Mouse (Mus musculus): Measurements from ENCODE around the gene Ydjc. TPM values are rescaled to one million over a fixed set of nuclear protein-coding genes. Genes with fewer than 3 reads are reported as not detected.
A peak's percentile ranks its signal among the peaks of the same experiment; 100 is the strongest.

Gene Ydjc
- total and polyA plus RNA-seq, 3 experiments, result 56.7 to 68.5 TPM; not detected in 1

GRCm38 (mm10) chr16:17102630-17103220, 41.7 kb upstream of the Ydjc start:
- H3K27me3 ChIP-seq (ENCODE audit: control insufficient read depth in 1 of 2, insufficient read depth in 2 of 2, low read length in 2 of 2), result no peaks in the 10 kb centered on the region
- no peak overlapping the region for H3K9ac ChIP-seq (ENCODE audit: control insufficient read depth, low read depth, low read length, poor library complexity, severe bottlenecking)
- no peak for DNase-seq (ENCODE audit: low read depth, low spot score)
- peaks cover 0 to 7% of the 10 kb centered on the region in 2 experiments; a peak in 2 of 4 replicates for H3K36me3 ChIP-seq (ENCODE audit: control insufficient read depth in 1 of 2, insufficient read depth in 2 of 2, low read length in 2 of 2)
- H3K79me2 ChIP-seq (ENCODE audit: control insufficient read depth, insufficient read depth, low read length, poor library complexity), result no peaks in the 10 kb centered on the region
- no peaks in the 10 kb centered on the region for H3K4me1 ChIP-seq (ENCODE audit: control insufficient read depth in 1 of 2, insufficient read depth in 2 of 2, low read length in 2 of 2)
- H3K9me3 ChIP-seq (replicated peaks; ENCODE audit: insufficient read depth, low read length), result no peaks in the 10 kb centered on the region
- TF ChIP-seq MXI1 (IDR thresholded peaks at IDR 0.05; ENCODE audit: low read depth, low read length), result no peak
- no peak overlapping the region for H3K4me3 ChIP-seq (ENCODE audit: control insufficient read depth in 1 of 2, insufficient read depth in 1 of 2, low read depth in 2 of 2, low read length in 2 of 2)
- H3K27ac ChIP-seq (ENCODE audit: control insufficient read depth, low read depth, low read length), result no peak overlapping the region

GRCm38 (mm10) chr16:17104600-17104999, 39.8 kb upstream of the Ydjc start:
- peaks cover 2 to 9% of the 10 kb centered on the region in 2 experiments; a peak in 3 of 4 replicates for H3K36me3 ChIP-seq (ENCODE audit: control insufficient read depth in 1 of 2, insufficient read depth in 2 of 2, low read length in 2 of 2)
- no peak for DNase-seq (ENCODE audit: low read depth, low spot score)
- no peak for TF ChIP-seq GABPA (IDR thresholded peaks at IDR 0.05; ENCODE audit: low read depth, low read length)
- TF ChIP-seq USF2 (IDR thresholded peaks at IDR 0.05; ENCODE audit: borderline replicate concordance in 1 of 2, insufficient read depth in 1 of 2, low read depth in 1 of 2, low read length in 2 of 2), result no peak
- no peak for TF ChIP-seq KAT2A (conservative IDR thresholded peaks at IDR 0.05; ENCODE audit: low read depth, low read length)
- no peak for TF ChIP-seq TAL1 (IDR thresholded peaks at IDR 0.05; ENCODE audit: low read length)

GRCm38 (mm10) chr16:17110771-17111743, 33.4 kb upstream of the Ydjc start, which contains the start of gene Ppil2:
Gene Ppil2 (minus strand): TSS chr16:17111257.
- Histone ChIP-seq H3K27me3 (ENCODE audit: control insufficient read depth in 1 of 2, insufficient read depth in 2 of 2, low read length in 2 of 2) (no peaks in the 10 kb centered on the region), H3K4me1 (ENCODE audit: control insufficient read depth in 1 of 2, insufficient read depth in 2 of 2, low read length in 2 of 2) (peaks cover 3 to 6% of the 10 kb centered on the region in 2 experiments), H3K79me2 (ENCODE audit: control insufficient read depth, insufficient read depth, low read length, poor library complexity) (peaks cover 2% of the 10 kb centered on the region), H3K27ac (ENCODE audit: control insufficient read depth, low read depth, low read length) (peak within 1 kb of the TSS; percentile 88), H3K4me3 (ENCODE audit: control insufficient read depth in 1 of 2, insufficient read depth in 1 of 2, low read depth in 2 of 2, low read length in 2 of 2) (peak within 1 kb of the TSS; percentile 71 to 90), H3K9me3 (replicated peaks; ENCODE audit: insufficient read depth, low read length) (no peaks in the 10 kb centered on the region), H3K9ac (ENCODE audit: control insufficient read depth, low read depth, low read length, poor library complexity, severe bottlenecking) (peak within 1 kb of the TSS; percentile 87), H3K36me3 (ENCODE audit: control insufficient read depth in 1 of 2, insufficient read depth in 2 of 2, low read length in 2 of 2) (peaks cover 1 to 9% of the 10 kb centered on the region in 2 experiments; a peak in 2 of 4 replicates)
- DNase-seq (ENCODE audit: low read depth, low spot score), result peak; percentile 91
- TF ChIP-seq TCF12 (IDR thresholded peaks at IDR 0.05; ENCODE audit: low read depth, low read length) (peak; percentile 59; the same call in 1 of the 2 replicates), BHLHE40 (IDR thresholded peaks at IDR 0.05; ENCODE audit: borderline replicate concordance, low read depth, low read length) (no peak), MYB (IDR thresholded peaks at IDR 0.05; ENCODE audit: low read depth, low read length) (no peak), GATA1 (IDR thresholded peaks at IDR 0.05; ENCODE audit: low read depth, low read length) (no peak), ZMIZ1 (IDR thresholded peaks at IDR 0.05; ENCODE audit: low read depth, low read length) (peak; percentile 80), RAD21 (IDR thresholded peaks at IDR 0.05; ENCODE audit: low read depth, low read length) (no peak), UBTF (IDR thresholded peaks at IDR 0.05; ENCODE audit: borderline replicate concordance, insufficient read depth, low read depth, low read length) (no peak), JUND (IDR thresholded peaks at IDR 0.05; ENCODE audit: low read depth, low read length) (no peak), MXI1 (IDR thresholded peaks at IDR 0.05; ENCODE audit: low read depth, low read length) (peak; percentile 60; the same call in 1 of the 2 replicates), CHD1 (IDR thresholded peaks at IDR 0.05; ENCODE audit: low read depth, low read length) (no peak), MYC (IDR thresholded peaks at IDR 0.05; ENCODE audit: low read depth, low read length) (0 out of 2 replicates have a peak, but pooled peaks have one; percentile 54), NRF1 (IDR thresholded peaks at IDR 0.05; ENCODE audit: insufficient read depth, low read depth, low read length, poor library complexity, severe bottlenecking) (no peak), CHD2 (IDR thresholded peaks at IDR 0.05; ENCODE audit: low read length) (no peak), MAX (IDR thresholded peaks at IDR 0.05; ENCODE audit: low read length) (peak; percentile 72; the same call in 1 of the 2 replicates), KAT2A (conservative IDR thresholded peaks at IDR 0.05; ENCODE audit: low read depth, low read length) (peak; percentile 90), E2F4 (IDR thresholded peaks at IDR 0.05; ENCODE audit: borderline replicate concordance, low read depth, low read length) (no peak), NELFE (IDR thresholded peaks at IDR 0.05; ENCODE audit: low read depth, low read length) (peak; percentile 89), POLR2AphosphoS2 (IDR thresholded peaks at IDR 0.05; ENCODE audit: low read length) (peak; percentile 82), GABPA (IDR thresholded peaks at IDR 0.05; ENCODE audit: low read depth, low read length) (no peak)

More at GRCm38 (mm10) chr16:17104600-17104999, 39.8 kb upstream of the Ydjc start:
- Histone ChIP-seq H3K27ac (ENCODE audit: control insufficient read depth, low read depth, low read length) (no peak overlapping the region), H3K27me3 (ENCODE audit: control insufficient read depth in 1 of 2, insufficient read depth in 2 of 2, low read length in 2 of 2) (no peaks in the 10 kb centered on the region), H3K4me1 (ENCODE audit: control insufficient read depth in 1 of 2, insufficient read depth in 2 of 2, low read length in 2 of 2) (peaks cover 0 to 2% of the 10 kb centered on the region in 2 experiments; a peak in 2 of 4 replicates), H3K4me3 (ENCODE audit: control insufficient read depth in 1 of 2, insufficient read depth in 1 of 2, low read depth in 2 of 2, low read length in 2 of 2) (no peak overlapping the region), H3K9me3 (replicated peaks; ENCODE audit: insufficient read depth, low read length) (no peaks in the 10 kb centered on the region), H3K9ac (ENCODE audit: control insufficient read depth, low read depth, low read length, poor library complexity, severe bottlenecking) (no peak overlapping the region), H3K79me2 (ENCODE audit: control insufficient read depth, insufficient read depth, low read length, poor library complexity) (no peaks in the 10 kb centered on the region; the same call in 1 of the 2 replicates)

Data from MEL (cell line).